Mouse (Mus musculus) hindbrain, embryonic 15.5 days (tissue): ENCODE results near the gene Oit3. TPM values are rescaled to one million over a fixed set of nuclear protein-coding genes. Genes with fewer than 3 reads are reported as not detected.
"Not testable (repeated sequence)": the region's sequence is repeated elsewhere in the genome, so short reads cannot be mapped to it uniquely, and the experiment has no call there.

ENCODE experiments used
- ATAC-seq: fragments of 200-750 bp; cut with Nextera tagmentation; 2 replicates; pipeline ENCODE4 v1.8.0; 2017; ENCODE audit warnings: low read depth, moderate number of reproducible peaks, moderate TSS enrichment; ENCODE audit not compliant: low FRiP score
- H3K27ac ChIP-seq: fragments of 300-500 bp; sonication (generic); replicated peaks from 2 replicates; pipeline ENCODE4 v1.5.1; 2015; ENCODE audit warnings: mild to moderate bottlenecking, inconsistent platforms
- H3K27me3 ChIP-seq: fragments of 300-500 bp; sonication (generic); 2 replicates; pipeline ENCODE4 v1.6.1; 2015; ENCODE audit warnings: control low read depth, inconsistent platforms
- H3K36me3 ChIP-seq: fragments of 300-500 bp; sonication (generic); 2 replicates; pipeline ENCODE4 v1.6.1; 2015; ENCODE audit warnings: control low read depth, inconsistent platforms
- H3K4me1 ChIP-seq: fragments of 300-500 bp; sonication (generic); replicated peaks from 2 replicates; pipeline ENCODE4 v1.6.1; 2015; ENCODE audit warnings: control low read depth, inconsistent platforms
- H3K4me2 ChIP-seq: fragments of 300-500 bp; sonication (generic); 2 replicates; pipeline ENCODE4 v1.6.1; 2015; ENCODE audit warnings: moderate library complexity, mild to moderate bottlenecking, inconsistent platforms
- H3K4me3 ChIP-seq: fragments of 300-500 bp; sonication (generic); 2 replicates; pipeline ENCODE4 v1.5.1; 2015; ENCODE audit warnings: mild to moderate bottlenecking, inconsistent platforms
- H3K9ac ChIP-seq: fragments of 300-500 bp; sonication (generic); 2 replicates; pipeline ENCODE4 v1.6.1; 2015; ENCODE audit warnings: inconsistent platforms
- H3K9me3 ChIP-seq: fragments of 300-500 bp; sonication (generic); 2 replicates; pipeline ENCODE4 v1.6.1; 2016; ENCODE audit warnings: control low read depth, inconsistent platforms
- WGBS: fragments of 180-500 bp; shearing (Covaris S2); methylation state at CpG from one replicate; pipeline ENCODE4 v1.1.7; 2015; 5-methylcytosine and 5-hydroxymethylcytosine counted together
- polyA plus RNA-seq: library from polyadenylated mRNA; unstranded; fragments of >200 nt; fragmentation: Nextera tagmentation; extraction: Ambion mirVana; gene quantifications from 2 replicates; pipeline ENCODE4 v1.2.1, GENCODE M21; 2015

Gene Oit3
- polyA plus RNA-seq, 1 experiment from 2014 or later, result 0.40 TPM

DNA sequence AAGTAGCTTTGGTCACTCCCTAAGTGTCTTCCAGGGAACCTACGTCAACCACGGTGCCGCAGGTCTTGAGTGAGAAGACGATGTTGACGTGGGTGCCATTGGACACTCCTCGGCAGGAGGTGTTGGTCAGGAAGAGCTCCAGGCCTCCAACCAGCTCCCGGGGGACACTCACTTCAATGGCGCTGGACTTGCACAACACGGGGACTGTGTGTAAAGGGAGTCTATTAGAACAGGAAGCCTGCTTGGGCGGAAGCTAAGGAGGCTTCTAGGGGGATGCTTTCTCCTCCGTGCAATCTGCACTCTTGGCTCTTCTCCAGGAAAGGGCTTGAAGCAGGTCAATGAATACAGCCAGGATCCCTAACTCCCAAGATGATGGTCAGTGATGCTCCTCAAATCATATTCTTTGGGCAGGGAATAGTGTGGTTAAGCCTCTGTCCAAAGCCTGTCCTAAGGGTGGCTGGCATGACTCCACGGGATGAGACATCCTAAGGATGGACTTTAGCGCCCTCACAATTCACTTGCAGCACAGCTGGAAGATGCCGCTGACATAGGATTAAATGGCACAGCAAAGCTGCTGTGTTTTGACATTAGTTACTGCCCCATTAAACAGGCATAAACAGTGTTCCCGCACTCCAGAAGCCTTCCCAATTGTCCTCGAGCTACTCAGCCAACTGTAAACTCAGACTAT, 12.0 kb downstream of the Oit3 start:
- Histone ChIP-seq H3K4me2 (no peak overlapping the region), H3K27me3 (no peaks in the 10 kb centered on the region)
- 74% methylated on average over 16 of the region's 16 CpGs for WGBS

GRCm38 (mm10) chr10:59426371-59426770, 15.2 kb downstream of the Oit3 start:
- Histone ChIP-seq H3K9ac (no peak overlapping the region), H3K27me3 (no peaks in the 10 kb centered on the region), H3K4me2 (no peak overlapping the region), H3K9me3 (no peaks in the 10 kb centered on the region), H3K27ac (no peak overlapping the region), H3K4me1 (no peaks in the 10 kb centered on the region), H3K4me3 (no peak overlapping the region), H3K36me3 (no peaks in the 10 kb centered on the region)
- 82% methylated on average over 4 of the region's 4 CpGs for WGBS
- ATAC-seq, result no peak

More for the DNA sequence above, 12.0 kb downstream of the Oit3 start:
- Histone ChIP-seq H3K4me3 (no peak overlapping the region), H3K9me3 (no peaks in the 10 kb centered on the region), H3K27ac (no peak overlapping the region), H3K4me1 (no peaks in the 10 kb centered on the region), H3K9ac (no peak overlapping the region), H3K36me3 (no peaks in the 10 kb centered on the region)
- ATAC-seq, result no peak

- no peaks in the 10 kb centered on the region for H3K9me3 ChIP-seq
Observed at GRCm38 (mm10) chr10:59425369-59425768, 16.2 kb downstream of the Oit3 start.

DNA sequence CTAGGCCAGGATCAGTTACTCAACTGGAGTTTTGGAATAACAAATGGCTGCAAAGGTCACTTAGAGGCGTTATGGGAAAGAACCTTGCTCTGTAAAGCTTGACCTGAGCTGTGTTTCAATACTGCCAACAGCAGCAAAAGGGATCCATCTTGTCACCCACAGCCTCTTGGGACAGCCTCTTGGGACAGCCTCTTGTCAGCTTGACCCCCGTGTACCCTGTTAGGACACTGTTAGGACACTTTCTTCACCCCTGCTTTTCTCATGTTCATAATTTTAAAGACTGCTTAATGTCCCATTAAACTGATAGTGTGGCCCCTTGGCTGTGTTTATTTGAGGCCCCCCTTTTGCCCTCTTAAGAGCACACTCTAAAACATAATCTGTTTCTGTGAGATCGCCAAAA, 17.1 kb downstream of the Oit3 start:
- Histone ChIP-seq H3K27me3 (no peaks in the 10 kb centered on the region), H3K9me3 (no peaks in the 10 kb centered on the region), H3K4me1 (no peaks in the 10 kb centered on the region), H3K4me2 (no peak overlapping the region), H3K9ac (no peak overlapping the region), H3K36me3 (no peaks in the 10 kb centered on the region), H3K4me3 (no peak overlapping the region), H3K27ac (no peak overlapping the region)
- no peak for ATAC-seq
- WGBS, result 82% methylated on average over 3 of the region's 3 CpGs

More at GRCm38 (mm10) chr10:59425369-59425768, 16.2 kb downstream of the Oit3 start:
- H3K4me1 ChIP-seq, result no peaks in the 10 kb centered on the region
- H3K27ac ChIP-seq, result no peak overlapping the region
- no peaks in the 10 kb centered on the region for H3K27me3 ChIP-seq
- H3K36me3 ChIP-seq, result no peaks in the 10 kb centered on the region
- ATAC-seq, result no peak
- WGBS, result 74% methylated on average over 7 of the region's 7 CpGs
- H3K4me3 ChIP-seq, result no peak overlapping the region
- H3K9ac ChIP-seq, result no peak overlapping the region
- H3K4me2 ChIP-seq, result no peak overlapping the region

- H3K9me3 ChIP-seq, result no peaks in the 10 kb centered on the region
- no peaks in the 10 kb centered on the region for H3K27me3 ChIP-seq
- no peak overlapping the region for H3K9ac ChIP-seq
- H3K4me1 ChIP-seq, result no peaks in the 10 kb centered on the region
- no peak overlapping the region for H3K27ac ChIP-seq
- WGBS, result 95% methylated on average over 4 of the region's 4 CpGs
- no peak overlapping the region for H3K4me2 ChIP-seq
- H3K4me3 ChIP-seq, result no peak overlapping the region
- H3K36me3 ChIP-seq, result no peaks in the 10 kb centered on the region
- no peak for ATAC-seq
Observed at GRCm38 (mm10) chr10:59419516-59419915, 22.1 kb downstream of the Oit3 start.

DNA sequence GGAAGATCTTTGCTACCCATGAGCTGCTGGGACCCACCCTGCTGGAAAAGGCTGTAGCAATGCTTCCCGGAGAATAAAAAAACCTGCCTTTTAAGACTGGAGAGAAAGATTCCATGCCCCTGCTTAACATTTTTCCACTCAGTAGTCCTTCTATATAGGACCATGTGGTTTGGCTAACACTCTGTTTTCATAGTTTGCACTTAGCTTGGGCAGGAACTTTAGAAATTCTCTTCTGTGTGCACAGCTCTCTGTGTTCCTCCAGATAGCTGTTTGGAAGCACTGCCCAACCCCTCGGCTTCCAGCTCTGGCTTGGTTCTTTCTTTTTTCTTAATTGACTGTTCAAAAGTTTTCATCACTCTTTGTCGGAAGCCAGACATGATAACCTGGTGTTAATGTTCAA, 25.0 kb downstream of the Oit3 start:
- Histone ChIP-seq H3K4me1 (no peaks in the 10 kb centered on the region), H3K36me3 (no peaks in the 10 kb centered on the region), H3K27ac (no peak overlapping the region), H3K9me3 (no peaks in the 10 kb centered on the region), H3K9ac (no peak overlapping the region), H3K4me3 (no peak overlapping the region), H3K27me3 (no peaks in the 10 kb centered on the region), H3K4me2 (no peak overlapping the region)
- WGBS, result 88% methylated on average over 3 of the region's 3 CpGs
- ATAC-seq, result no peak

DNA sequence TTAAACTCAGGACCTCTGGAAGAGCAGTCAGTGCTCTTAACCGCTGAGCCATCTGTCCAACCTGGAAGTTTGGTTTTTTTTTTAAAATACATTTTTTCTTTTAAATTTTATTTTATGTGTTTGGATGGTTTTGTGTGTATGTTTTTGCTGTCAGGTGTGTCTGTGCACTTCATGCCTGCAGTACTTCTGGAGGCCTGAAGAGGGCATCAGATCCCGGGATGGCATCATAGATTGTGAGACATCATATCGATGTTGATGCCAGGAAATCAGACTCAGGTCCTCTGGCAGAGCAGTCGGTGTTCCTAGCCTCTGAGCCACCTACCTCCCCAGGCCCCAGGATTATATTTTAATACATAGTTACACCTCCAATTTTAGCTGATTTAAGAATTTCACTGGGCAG, 27.9 kb downstream of the Oit3 start:
- ATAC-seq, result no peak
- no peaks in the 10 kb centered on the region for H3K9me3 ChIP-seq
- H3K4me2 ChIP-seq, result no peak overlapping the region
- no peak overlapping the region for H3K4me3 ChIP-seq
- H3K27me3 ChIP-seq, result no peaks in the 10 kb centered on the region
- no peak overlapping the region for H3K9ac ChIP-seq
- no peaks in the 10 kb centered on the region for H3K36me3 ChIP-seq
- H3K4me1 ChIP-seq, result no peaks in the 10 kb centered on the region
- H3K27ac ChIP-seq, result no peak overlapping the region
- WGBS, result 94% methylated on average over 4 of the region's 4 CpGs

DNA sequence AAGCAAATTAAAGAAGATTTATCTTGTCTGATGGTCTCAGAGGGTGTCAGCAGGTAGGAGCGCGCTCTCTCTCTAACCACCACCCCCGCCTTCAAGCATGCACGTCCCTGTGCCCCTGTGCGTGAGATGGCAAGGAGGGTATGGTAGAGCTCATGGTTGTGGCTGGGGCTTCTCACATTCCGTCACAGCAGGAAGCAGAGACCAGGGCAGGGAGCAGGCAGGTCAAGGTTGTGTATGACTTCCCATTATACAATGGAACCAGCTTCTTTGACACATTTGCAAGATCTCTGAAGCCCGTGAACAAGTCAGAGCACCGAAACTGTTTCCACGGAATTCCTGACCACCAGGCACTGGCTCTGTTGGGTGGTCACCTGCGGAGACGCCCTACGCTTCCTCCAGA, 31.3 kb downstream of the Oit3 start:
- WGBS, result 82% methylated on average over 12 of the region's 12 CpGs
- no peak overlapping the region for H3K4me3 ChIP-seq
- no peaks in the 10 kb centered on the region for H3K4me1 ChIP-seq
- ATAC-seq, result no peak
- H3K36me3 ChIP-seq, result no peaks in the 10 kb centered on the region
- H3K4me2 ChIP-seq, result no peak overlapping the region
- H3K9ac ChIP-seq, result no peak overlapping the region
- H3K9me3 ChIP-seq, result no peaks in the 10 kb centered on the region
- H3K27ac ChIP-seq, result no peak overlapping the region
- H3K27me3 ChIP-seq, result no peaks in the 10 kb centered on the region

- Histone ChIP-seq H3K27ac (no peak overlapping the region), H3K9me3 (no peaks in the 10 kb centered on the region), H3K36me3 (no peaks in the 10 kb centered on the region), H3K9ac (no peak overlapping the region), H3K4me2 (no peak overlapping the region), H3K27me3 (no peaks in the 10 kb centered on the region), H3K4me3 (no peak overlapping the region), H3K4me1 (no peaks in the 10 kb centered on the region)
- no peak for ATAC-seq
- 72% methylated on average over 6 of the region's 6 CpGs for WGBS
Observed at GRCm38 (mm10) chr10:59408499-59408898, 33.1 kb downstream of the Oit3 start.

GRCm38 (mm10) chr10:59403793-59404149, 37.8 kb downstream of the Oit3 start:
- Histone ChIP-seq H3K9me3 (no peaks in the 10 kb centered on the region), H3K4me1 (no peaks in the 10 kb centered on the region), H3K4me3 (no peak overlapping the region), H3K4me2 (no peak overlapping the region), H3K27ac (no peak overlapping the region), H3K9ac (no peak overlapping the region), H3K27me3 (no peaks in the 10 kb centered on the region), H3K36me3 (no peaks in the 10 kb centered on the region)
- no peak for ATAC-seq
- WGBS, result 73% methylated on average over 10 of the region's 10 CpGs

- H3K4me3 ChIP-seq, result no peak within 1 kb of the TSS
- no peak within 1 kb of the TSS for H3K9ac ChIP-seq
- H3K27me3 ChIP-seq, result no peaks in the 10 kb centered on the region
- no peak for ATAC-seq
- H3K4me2 ChIP-seq, result no peak within 1 kb of the TSS
- no peaks in the 10 kb centered on the region for H3K9me3 ChIP-seq
- H3K36me3 ChIP-seq, result no peaks in the 10 kb centered on the region
- 80% methylated on average over 21 of the region's 21 CpGs for WGBS
- H3K4me1 ChIP-seq, result no peaks in the 10 kb centered on the region
- H3K27ac ChIP-seq, result no peak within 1 kb of the TSS
Observed at GRCm38 (mm10) chr10:59402899-59403792, 38.4 kb downstream of the Oit3 start, which contains the start of gene Pla2g12b. TSS of gene Pla2g12b (plus strand) at chr10:59403660.

DNA sequence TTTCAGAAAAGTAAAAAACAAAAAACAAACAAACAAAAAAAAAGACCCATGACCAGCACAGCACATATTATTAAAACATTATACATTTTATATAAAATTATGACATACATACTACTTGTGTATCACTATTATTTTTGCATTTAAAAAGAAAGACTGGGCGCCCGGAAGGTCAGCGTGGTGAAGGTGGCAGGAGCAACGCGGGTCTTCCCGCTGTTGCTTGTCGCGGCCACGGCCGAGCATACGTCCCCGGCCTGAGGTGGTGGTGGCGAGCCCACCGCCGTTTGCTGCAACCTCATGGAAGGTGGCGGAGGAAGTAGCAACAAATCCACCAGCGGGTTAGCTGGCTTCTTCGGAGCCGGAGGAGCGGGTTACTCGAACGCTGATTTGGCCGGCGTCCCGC, 46.1 kb downstream of the Oit3 start, which contains the start of gene Gm10273:
Gm10273 (plus strand) TSS at position 172 of the 400 bp plus-strand sequence.
- H3K4me1 ChIP-seq, H3K9ac ChIP-seq, H3K4me3 ChIP-seq, H3K4me2 ChIP-seq, H3K27me3 ChIP-seq, H3K27ac ChIP-seq, H3K9me3 ChIP-seq, H3K36me3 ChIP-seq, ATAC-seq: not testable (repeated sequence)
- WGBS, result 92% methylated on average over 12 of the region's 25 CpGs
